Mouse (Mus musculus): ENCODE data around the gene Lmnb2. TPM values are rescaled to one million over a fixed set of nuclear protein-coding genes. Genes with fewer than 3 reads are reported as not detected.

The Lmnb2 gene
- polyA plus RNA-seq, 1 experiment from 2014 or later: 14.6 TPM

DNA sequence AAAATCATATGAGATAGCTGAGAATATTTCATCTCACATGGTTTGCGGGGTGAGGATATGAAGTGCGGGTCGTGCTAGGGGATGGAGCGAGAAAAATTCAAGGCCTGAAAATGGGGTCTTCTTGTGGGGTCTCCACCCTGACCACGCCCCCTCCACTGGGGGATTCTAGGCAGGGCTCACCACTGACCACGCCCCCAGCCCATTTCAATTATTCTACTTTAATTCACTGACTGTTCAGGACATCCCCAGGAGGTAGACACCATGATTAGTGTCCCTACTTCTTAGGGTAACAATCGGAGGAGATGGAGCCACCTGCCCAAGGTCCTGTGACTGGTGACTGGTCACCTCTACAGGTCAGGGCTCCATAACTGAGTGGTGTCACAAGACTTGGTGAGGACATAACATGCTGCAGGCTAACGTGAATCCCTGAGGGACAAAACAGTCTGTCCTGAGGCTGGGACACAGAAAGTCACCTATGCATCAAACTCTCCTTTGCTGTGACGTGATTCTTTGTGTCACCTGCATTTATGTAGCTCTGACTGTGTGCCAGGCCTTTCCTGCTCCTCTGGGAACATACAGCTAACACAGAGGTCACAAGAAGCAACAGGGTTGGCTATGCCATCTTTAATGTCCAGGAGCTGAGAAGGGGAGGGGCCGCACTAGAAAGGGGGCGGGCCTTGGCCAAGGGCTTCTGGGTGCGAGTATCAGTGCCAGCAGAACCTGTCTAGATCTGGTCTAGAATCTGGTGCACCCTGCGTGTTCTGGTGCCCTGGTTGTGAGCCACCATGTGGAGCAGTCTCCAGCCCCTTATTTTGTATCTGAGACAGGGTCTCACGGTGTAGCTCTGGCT, 16.3 kb upstream of the Lmnb2 start:
- no peak for ATAC-seq (ENCODE audit: low FRiP score)
- H3K4me2 ChIP-seq (replicated peaks; ENCODE audit: low read depth, low read length): no peak overlapping the region
- H3K4me1 ChIP-seq (replicated peaks; ENCODE audit: control insufficient read depth, insufficient read depth, low read length): peaks cover 47% of the 10 kb centered on the region
- H3K27ac ChIP-seq (ENCODE audit: low read depth, low read length): no peak overlapping the region
- 31% methylated on average over 14 of the region's 14 CpGs for WGBS
- H3K4me3 ChIP-seq (ENCODE audit: low read depth, low read length): no peak overlapping the region
- H3K27me3 ChIP-seq (ENCODE audit: control insufficient read depth, insufficient read depth, low read length): peaks cover 82% of the 10 kb centered on the region
- no peaks in the 10 kb centered on the region for H3K36me3 ChIP-seq (ENCODE audit: control insufficient read depth, insufficient read depth, low read length)
- no peak for DNase-seq (ENCODE audit: low spot score)
- no peak overlapping the region for H3K9ac ChIP-seq (ENCODE audit: low read depth, low read length)
- H3K9me3 ChIP-seq (ENCODE audit: control insufficient read depth, low read length): no peaks in the 10 kb centered on the region

DNA sequence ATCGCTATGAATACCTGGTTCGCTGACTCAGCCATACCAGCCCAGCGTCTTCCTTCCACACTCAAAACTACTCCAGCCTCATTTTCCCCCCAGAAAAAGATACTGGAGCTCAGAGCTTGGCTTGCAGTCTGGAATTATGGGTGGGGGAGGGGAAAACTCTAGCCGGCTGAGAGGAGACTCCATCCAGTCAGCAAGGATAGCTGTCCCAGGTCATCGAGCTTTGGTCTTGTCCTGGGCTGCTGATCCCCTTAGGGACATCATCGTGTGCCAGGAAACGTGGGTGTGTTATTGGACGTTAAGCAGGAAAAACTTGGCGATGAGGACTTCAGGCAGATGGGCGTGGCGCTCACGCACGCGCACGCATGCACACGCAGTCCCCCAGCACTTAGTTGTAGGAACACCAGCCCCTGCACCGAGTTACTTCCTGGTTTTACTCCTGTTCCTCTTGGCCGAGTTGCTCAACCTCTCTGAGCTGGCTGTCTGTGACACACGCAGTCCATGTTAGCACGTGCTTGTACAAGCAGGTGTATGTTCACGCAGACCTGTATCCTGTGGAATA, 15.5 kb upstream of the Lmnb2 start:
- ATAC-seq (ENCODE audit: low FRiP score) (no peak), DNase-seq (ENCODE audit: low spot score) (peak; percentile 41)
- no peak overlapping the region for H3K4me3 ChIP-seq (ENCODE audit: low read depth, low read length)
- 3% methylated on average over 21 of the region's 21 CpGs for WGBS
- peaks cover 42% of the 10 kb centered on the region for H3K4me1 ChIP-seq (replicated peaks; ENCODE audit: control insufficient read depth, insufficient read depth, low read length)
- H3K9me3 ChIP-seq (ENCODE audit: control insufficient read depth, low read length): no peaks in the 10 kb centered on the region
- no peak overlapping the region for H3K27ac ChIP-seq (ENCODE audit: low read depth, low read length)
- H3K4me2 ChIP-seq (replicated peaks; ENCODE audit: low read depth, low read length): peak overlapping the region; percentile 15; the same call in 1 of the 2 replicates
- H3K36me3 ChIP-seq (ENCODE audit: control insufficient read depth, insufficient read depth, low read length): no peaks in the 10 kb centered on the region
- H3K27me3 ChIP-seq (ENCODE audit: control insufficient read depth, insufficient read depth, low read length): peaks cover 79% of the 10 kb centered on the region
- no peak overlapping the region for H3K9ac ChIP-seq (ENCODE audit: low read depth, low read length)

- H3K36me3 ChIP-seq (ENCODE audit: control insufficient read depth, insufficient read depth, low read length): no peaks in the 10 kb centered on the region
- H3K27ac ChIP-seq (ENCODE audit: low read depth, low read length): no peak overlapping the region
- H3K27me3 ChIP-seq (ENCODE audit: control insufficient read depth, insufficient read depth, low read length): peaks cover 74% of the 10 kb centered on the region
- H3K9ac ChIP-seq (ENCODE audit: low read depth, low read length): no peak overlapping the region
- ATAC-seq (ENCODE audit: low FRiP score): no peak
- H3K4me1 ChIP-seq (replicated peaks; ENCODE audit: control insufficient read depth, insufficient read depth, low read length): peaks cover 42% of the 10 kb centered on the region
- DNase-seq (ENCODE audit: low spot score): no peak
- H3K9me3 ChIP-seq (ENCODE audit: control insufficient read depth, low read length): no peaks in the 10 kb centered on the region
- 2% methylated on average over 16 of the region's 17 CpGs for WGBS
- H3K4me3 ChIP-seq (ENCODE audit: low read depth, low read length): 0 out of 2 replicates have a peak overlapping the region, but pooled peaks have one; percentile 12
- H3K4me2 ChIP-seq (replicated peaks; ENCODE audit: low read depth, low read length): peak overlapping the region; percentile 86; the same call in 1 of the 2 replicates
Observed at GRCm38 (mm10) chr10:80932700-80933420, 14.8 kb upstream of the Lmnb2 start.

- ATAC-seq (ENCODE audit: low FRiP score) (no peak), DNase-seq (ENCODE audit: low spot score) (peak; percentile 60)
- Histone ChIP-seq H3K9ac (ENCODE audit: low read depth, low read length) (no peak overlapping the region), H3K4me3 (ENCODE audit: low read depth, low read length) (peak overlapping the region; percentile 12), H3K27ac (ENCODE audit: low read depth, low read length) (no peak overlapping the region), H3K4me2 (replicated peaks; ENCODE audit: low read depth, low read length) (peak overlapping the region; percentile 86), H3K9me3 (ENCODE audit: control insufficient read depth, low read length) (no peaks in the 10 kb centered on the region), H3K27me3 (ENCODE audit: control insufficient read depth, insufficient read depth, low read length) (peaks cover 68% of the 10 kb centered on the region), H3K4me1 (replicated peaks; ENCODE audit: control insufficient read depth, insufficient read depth, low read length) (peaks cover 39% of the 10 kb centered on the region), H3K36me3 (ENCODE audit: control insufficient read depth, insufficient read depth, low read length) (no peaks in the 10 kb centered on the region)
- WGBS: under 1% methylated on average over 20 of the region's 20 CpGs
Observed at GRCm38 (mm10) chr10:80932206-80932605, 14.2 kb upstream of the Lmnb2 start.

- no peaks in the 10 kb centered on the region for H3K9me3 ChIP-seq (ENCODE audit: control insufficient read depth, low read length)
- peaks cover 38% of the 10 kb centered on the region for H3K4me1 ChIP-seq (replicated peaks; ENCODE audit: control insufficient read depth, insufficient read depth, low read length)
- peak overlapping the region; percentile 86 for H3K4me2 ChIP-seq (replicated peaks; ENCODE audit: low read depth, low read length)
- no peaks in the 10 kb centered on the region for H3K36me3 ChIP-seq (ENCODE audit: control insufficient read depth, insufficient read depth, low read length)
- H3K9ac ChIP-seq (ENCODE audit: low read depth, low read length): no peak overlapping the region
- peaks cover 63% of the 10 kb centered on the region for H3K27me3 ChIP-seq (ENCODE audit: control insufficient read depth, insufficient read depth, low read length)
- H3K27ac ChIP-seq (ENCODE audit: low read depth, low read length): no peak overlapping the region
- DNase-seq (ENCODE audit: low spot score) (peak; percentile 37), ATAC-seq (ENCODE audit: low FRiP score) (no peak)
- peak overlapping the region; percentile 12 for H3K4me3 ChIP-seq (ENCODE audit: low read depth, low read length)
- under 1% methylated on average over 26 of the region's 26 CpGs for WGBS
Observed at GRCm38 (mm10) chr10:80931695-80932094, 13.7 kb upstream of the Lmnb2 start.

- no peak for DNase-seq (ENCODE audit: low spot score)
- peaks cover 33% of the 10 kb centered on the region for H3K4me1 ChIP-seq (replicated peaks; ENCODE audit: control insufficient read depth, insufficient read depth, low read length)
Observed at GRCm38 (mm10) chr10:80931153-80931671, 13.2 kb upstream of the Lmnb2 start.

GRCm38 (mm10) chr10:80930361-80931152, 12.5 kb upstream of the Lmnb2 start:
- no peak; the same call in 1 of the 2 replicates for ATAC-seq (ENCODE audit: low FRiP score)
- Histone ChIP-seq H3K4me1 (replicated peaks; ENCODE audit: control insufficient read depth, insufficient read depth, low read length) (peaks cover 29% of the 10 kb centered on the region), H3K9ac (ENCODE audit: low read depth, low read length) (peak overlapping the region; percentile 42), H3K4me3 (ENCODE audit: low read depth, low read length) (peak overlapping the region; percentile 38), H3K27ac (ENCODE audit: low read depth, low read length) (no peak overlapping the region), H3K4me2 (replicated peaks; ENCODE audit: low read depth, low read length) (peak overlapping the region; percentile 86), H3K27me3 (ENCODE audit: control insufficient read depth, insufficient read depth, low read length) (peaks cover 52% of the 10 kb centered on the region), H3K36me3 (ENCODE audit: control insufficient read depth, insufficient read depth, low read length) (no peaks in the 10 kb centered on the region), H3K9me3 (ENCODE audit: control insufficient read depth, low read length) (no peaks in the 10 kb centered on the region)
- WGBS: under 1% methylated on average over 45 of the region's 45 CpGs
- DNase-seq (ENCODE audit: low spot score): peak; percentile 46

More at GRCm38 (mm10) chr10:80931153-80931671, 13.2 kb upstream of the Lmnb2 start:
- no peaks in the 10 kb centered on the region for H3K36me3 ChIP-seq (ENCODE audit: control insufficient read depth, insufficient read depth, low read length)
- H3K9me3 ChIP-seq (ENCODE audit: control insufficient read depth, low read length): no peaks in the 10 kb centered on the region
- 7% methylated on average over 10 of the region's 14 CpGs for WGBS
- H3K4me3 ChIP-seq (ENCODE audit: low read depth, low read length): peak overlapping the region; percentile 38
- no peak overlapping the region for H3K27ac ChIP-seq (ENCODE audit: low read depth, low read length)
- no peak for ATAC-seq (ENCODE audit: low FRiP score)
- no peak overlapping the region for H3K9ac ChIP-seq (ENCODE audit: low read depth, low read length)
- H3K4me2 ChIP-seq (replicated peaks; ENCODE audit: low read depth, low read length): peak overlapping the region; percentile 86
- peaks cover 58% of the 10 kb centered on the region for H3K27me3 ChIP-seq (ENCODE audit: control insufficient read depth, insufficient read depth, low read length)

Data from hindbrain, embryonic 11.5 days (tissue).